Mouse (Mus musculus): Measurements from ENCODE around the gene Zdhhc11. TPM values are rescaled to one million over a fixed set of nuclear protein-coding genes. Genes with fewer than 3 reads are reported as not detected.
A peak's percentile ranks its signal among the peaks of the same experiment; 100 is the strongest.

Gene Zdhhc11
- total RNA-seq, 1 experiment, result not detected

DNA sequence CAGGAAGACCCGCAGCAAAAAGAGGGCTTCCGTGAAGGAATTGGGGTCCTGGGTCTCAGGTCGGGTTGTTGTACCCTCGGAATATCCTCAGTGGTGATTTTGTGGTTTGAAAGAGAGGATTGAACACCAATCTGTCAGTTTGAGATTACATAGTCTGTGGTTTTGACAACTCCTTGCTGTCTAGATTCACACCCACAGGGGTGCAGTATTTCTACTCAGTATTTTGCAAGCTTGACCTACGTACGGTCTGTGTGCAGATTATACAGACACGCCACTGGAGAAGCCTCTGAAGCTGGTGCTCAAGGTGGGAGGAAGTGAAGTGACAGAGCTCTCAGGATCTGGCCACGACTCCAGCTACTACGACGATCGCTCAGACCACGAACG is 25.5 kb upstream of the Zdhhc11 start:
- Histone ChIP-seq H3K4me3 (ENCODE audit: insufficient read depth in 1 of 2, low read depth in 1 of 2, low read length in 2 of 2, poor library complexity in 1 of 2, severe bottlenecking in 1 of 2) (peak overlapping the region; percentile 76 to 100), H3K36me3 (ENCODE audit: control insufficient read depth, insufficient read depth, low read length, poor library complexity, severe bottlenecking) (peaks cover 18% of the 10 kb centered on the region), H3K4me1 (ENCODE audit: control insufficient read depth in 2 of 2, insufficient read depth in 2 of 2, low read length in 2 of 2, poor library complexity in 1 of 2) (peaks cover 0 to 10% of the 10 kb centered on the region in 2 experiments; a peak in 2 of 4 replicates), H3K9ac (ENCODE audit: insufficient read depth, low read depth, low read length, poor library complexity, severe bottlenecking) (peak overlapping the region; percentile 93; the same call in 1 of the 2 replicates), H3K27ac (ENCODE audit: insufficient read depth, low read depth, low read length, poor library complexity, severe bottlenecking) (no peak overlapping the region), H3K9me3 (ENCODE audit: control insufficient read depth, insufficient read depth, low read depth, low read length) (no peaks in the 10 kb centered on the region)
- in situ Hi-C loops (cut with MboI; ENCODE audit: low sequenced_read_pairs in 2 of 2, unreplicated experiment in 2 of 2), result no loop called here
- TF ChIP-seq HCFC1 (IDR thresholded peaks at IDR 0.05; ENCODE audit: borderline replicate concordance, insufficient read depth, low read length) (no peak), ZC3H11A (IDR thresholded peaks at IDR 0.05; ENCODE audit: borderline replicate concordance, low read depth, low read length) (no peak), ZNF384 (IDR thresholded peaks at IDR 0.05; ENCODE audit: low read depth, low read length) (no peak), MAFK (IDR thresholded peaks at IDR 0.05; ENCODE audit: insufficient read depth, low read depth, low read length) (no peak), CHD2 (IDR thresholded peaks at IDR 0.05; ENCODE audit: low read depth, low read length) (no peak)
- DNase-seq (ENCODE audit: low read depth, low spot score), result no peak

- Histone ChIP-seq H3K9ac (ENCODE audit: insufficient read depth, low read depth, low read length, poor library complexity, severe bottlenecking) (no peak overlapping the region), H3K4me3 (ENCODE audit: insufficient read depth in 1 of 2, low read depth in 1 of 2, low read length in 2 of 2, poor library complexity in 1 of 2, severe bottlenecking in 1 of 2) (no peak overlapping the region), H3K9me3 (ENCODE audit: control insufficient read depth, insufficient read depth, low read depth, low read length) (no peaks in the 10 kb centered on the region), H3K27ac (ENCODE audit: insufficient read depth, low read depth, low read length, poor library complexity, severe bottlenecking) (no peak overlapping the region), H3K36me3 (ENCODE audit: control insufficient read depth, insufficient read depth, low read length, poor library complexity, severe bottlenecking) (peaks cover 18% of the 10 kb centered on the region), H3K4me1 (ENCODE audit: control insufficient read depth in 2 of 2, insufficient read depth in 2 of 2, low read length in 2 of 2, poor library complexity in 1 of 2) (peaks cover 0 to 10% of the 10 kb centered on the region in 2 experiments; a peak in 2 of 4 replicates)
- in situ Hi-C loops (cut with MboI; ENCODE audit: low sequenced_read_pairs in 2 of 2, unreplicated experiment in 2 of 2), result no loop called here
- no peak for TF ChIP-seq CHD2 (IDR thresholded peaks at IDR 0.05; ENCODE audit: low read depth, low read length)
- no peak for TF ChIP-seq HCFC1 (IDR thresholded peaks at IDR 0.05; ENCODE audit: borderline replicate concordance, insufficient read depth, low read length)
- no peak for TF ChIP-seq ZNF384 (IDR thresholded peaks at IDR 0.05; ENCODE audit: low read depth, low read length)
- TF ChIP-seq MAFK (IDR thresholded peaks at IDR 0.05; ENCODE audit: insufficient read depth, low read depth, low read length), result no peak
- no peak for TF ChIP-seq ZC3H11A (IDR thresholded peaks at IDR 0.05; ENCODE audit: borderline replicate concordance, low read depth, low read length)
- DNase-seq (ENCODE audit: low read depth, low spot score), result no peak
These were observed 24.6 kb upstream of the Zdhhc11 start for GRCm38 (mm10) chr13:73939101-73939500.

GRCm38 (mm10) chr13:73944606-73945005 is 19.0 kb upstream of the Zdhhc11 start:
- Histone ChIP-seq H3K9ac (ENCODE audit: insufficient read depth, low read depth, low read length, poor library complexity, severe bottlenecking) (no peak overlapping the region), H3K9me3 (ENCODE audit: control insufficient read depth, insufficient read depth, low read depth, low read length) (no peaks in the 10 kb centered on the region), H3K36me3 (ENCODE audit: control insufficient read depth, insufficient read depth, low read length, poor library complexity, severe bottlenecking) (peaks cover 17% of the 10 kb centered on the region), H3K27ac (ENCODE audit: insufficient read depth, low read depth, low read length, poor library complexity, severe bottlenecking) (no peak overlapping the region), H3K4me1 (ENCODE audit: control insufficient read depth in 2 of 2, insufficient read depth in 2 of 2, low read length in 2 of 2, poor library complexity in 1 of 2) (no peaks in the 10 kb centered on the region), H3K4me3 (ENCODE audit: insufficient read depth in 1 of 2, low read depth in 1 of 2, low read length in 2 of 2, poor library complexity in 1 of 2, severe bottlenecking in 1 of 2) (no peak overlapping the region)
- no peak for DNase-seq (ENCODE audit: low read depth, low spot score)
- TF ChIP-seq HCFC1 (IDR thresholded peaks at IDR 0.05; ENCODE audit: borderline replicate concordance, insufficient read depth, low read length) (no peak), CHD2 (IDR thresholded peaks at IDR 0.05; ENCODE audit: low read depth, low read length) (no peak), MAFK (IDR thresholded peaks at IDR 0.05; ENCODE audit: insufficient read depth, low read depth, low read length) (no peak), ZNF384 (IDR thresholded peaks at IDR 0.05; ENCODE audit: low read depth, low read length) (no peak), ZC3H11A (IDR thresholded peaks at IDR 0.05; ENCODE audit: borderline replicate concordance, low read depth, low read length) (no peak)
- in situ Hi-C loops (cut with MboI; ENCODE audit: low sequenced_read_pairs in 2 of 2, unreplicated experiment in 2 of 2), result no loop called here

GRCm38 (mm10) chr13:73953551-73954130 is 10.0 kb upstream of the Zdhhc11 start:
- no peak overlapping the region for H3K9ac ChIP-seq (ENCODE audit: insufficient read depth, low read depth, low read length, poor library complexity, severe bottlenecking)
- TF ChIP-seq ZNF384 (IDR thresholded peaks at IDR 0.05; ENCODE audit: low read depth, low read length) (no peak), HCFC1 (IDR thresholded peaks at IDR 0.05; ENCODE audit: borderline replicate concordance, insufficient read depth, low read length) (no peak), ZC3H11A (IDR thresholded peaks at IDR 0.05; ENCODE audit: borderline replicate concordance, low read depth, low read length) (no peak)
- DNase-seq (ENCODE audit: low read depth, low spot score), result no peak
- H3K9me3 ChIP-seq (ENCODE audit: control insufficient read depth, insufficient read depth, low read depth, low read length), result no peaks in the 10 kb centered on the region
- in situ Hi-C loops (cut with MboI; ENCODE audit: low sequenced_read_pairs in 2 of 2, unreplicated experiment in 2 of 2), result no loop called here
- peaks cover 13% of the 10 kb centered on the region; the same call in 1 of the 2 replicates for H3K36me3 ChIP-seq (ENCODE audit: control insufficient read depth, insufficient read depth, low read length, poor library complexity, severe bottlenecking)
- H3K27ac ChIP-seq (ENCODE audit: insufficient read depth, low read depth, low read length, poor library complexity, severe bottlenecking), result no peak overlapping the region
- H3K4me1 ChIP-seq (ENCODE audit: control insufficient read depth in 2 of 2, insufficient read depth in 2 of 2, low read length in 2 of 2, poor library complexity in 1 of 2), result no peaks in the 10 kb centered on the region
- no peak overlapping the region for H3K4me3 ChIP-seq (ENCODE audit: insufficient read depth in 1 of 2, low read depth in 1 of 2, low read length in 2 of 2, poor library complexity in 1 of 2, severe bottlenecking in 1 of 2)

Measured in ES-E14 (cell line).